Mouse (Mus musculus) right cerebral cortex, adult 2 months (tissue): ENCODE results near the gene Gm21586.
"Not testable (repeated sequence)": the region's sequence is repeated elsewhere in the genome, so short reads cannot be mapped to it uniquely, and the experiment has no call there.

Experiments used
- DNase-seq, 2 experiments: peaks; one replicate each; pipeline ENCODE4 v3.0.0; 2021 to 2022; ENCODE audit warnings: low spot score in 2 of 2

Gm21586 gene

DNA sequence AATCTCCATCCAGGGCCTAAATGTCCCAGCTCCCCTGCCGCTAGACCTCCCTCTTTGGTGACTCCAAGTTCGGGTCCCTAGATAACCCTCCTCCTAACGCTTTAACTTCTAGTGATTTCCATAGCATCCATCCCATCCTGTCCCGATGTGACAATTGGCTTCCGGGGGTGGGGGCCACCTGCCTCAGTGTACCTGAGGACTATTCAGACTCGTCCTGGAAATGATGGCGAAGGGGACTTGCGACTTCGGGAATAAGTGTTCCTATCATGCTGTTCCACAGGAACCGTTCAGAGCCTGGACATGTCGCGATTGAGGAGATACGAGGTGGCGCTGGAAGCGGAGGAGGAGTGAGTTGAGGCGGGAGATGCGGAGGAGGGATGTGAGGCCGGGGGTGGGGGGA is at the start of gene Gm21586:
Gene Gm21586, plus strand, starts transcription at position 301 of the 400 bp plus-strand sequence.
- DNase-seq, result not testable (repeated sequence)

DNA sequence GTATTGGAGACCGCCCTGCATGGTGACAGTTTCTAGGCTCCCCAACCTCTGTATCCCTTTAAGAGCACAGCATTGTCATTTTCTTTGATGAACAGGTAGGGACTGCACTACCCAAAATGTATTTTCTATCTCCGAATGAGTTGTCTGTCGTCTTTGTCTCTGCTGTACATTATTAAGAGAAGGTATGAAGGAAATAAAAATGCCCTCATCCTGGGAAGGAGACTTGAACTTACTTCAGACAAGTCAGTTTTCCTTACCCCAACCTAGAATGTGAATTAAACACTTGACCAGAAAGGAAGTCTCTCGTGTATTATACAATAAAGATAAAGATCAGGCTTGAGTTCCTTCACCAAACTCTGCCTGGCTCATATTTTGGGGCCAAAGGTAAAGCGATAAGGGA is 27.3 kb downstream of the Gm21586 start, which contains the start of gene Gm2163:
Gene Gm2163, plus strand, starts transcription at position 301 of the 400 bp plus-strand sequence.
- DNase-seq, result not testable (repeated sequence)
